11 mouse cellular contexts compared by ENCODE assay signal in the genomic region with DNA sequence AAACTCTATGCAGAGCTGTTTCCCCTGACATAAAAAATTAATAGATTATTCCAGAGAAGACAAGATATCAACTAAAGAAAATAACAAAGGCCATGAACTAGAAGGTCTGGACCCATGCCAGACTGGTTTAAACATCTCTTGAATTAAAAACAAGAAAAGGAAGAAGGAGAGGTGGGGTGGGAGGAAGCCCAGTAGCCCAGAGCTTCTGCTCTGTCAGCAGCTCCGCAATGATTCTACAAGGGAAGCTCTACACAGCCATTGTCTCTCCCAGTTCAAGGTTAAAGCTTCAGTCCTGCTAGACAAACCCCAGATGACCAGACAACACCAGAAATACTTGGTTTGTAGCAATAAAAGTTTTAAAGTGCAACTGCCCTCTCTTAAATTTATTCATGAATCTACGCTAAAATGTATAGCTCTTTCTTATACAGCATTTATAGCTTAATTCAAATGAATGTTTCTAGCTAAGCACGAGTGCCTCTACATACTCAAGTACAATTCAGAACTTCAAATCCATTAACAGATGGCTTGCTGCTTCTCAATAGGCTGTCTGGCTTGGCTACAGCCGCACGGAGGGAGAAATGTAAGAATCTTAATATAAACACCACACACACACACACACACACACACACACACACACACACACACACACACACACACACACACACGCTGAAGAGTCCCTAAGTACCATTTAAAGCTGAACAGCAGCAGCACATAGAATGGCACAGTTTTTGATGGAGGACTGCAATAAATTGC.
DNase-seq lines count a peak whose midpoint lies in the region; ATAC-seq lines count a peak whose summit lies in the region.
"Had no signal": no experiment of that assay in that cellular context is flagged by ENCODE, and none has a peak within 500 bp of the region (broad histone marks: within the 10 kb centered on the region; RNA-seq: fewer than 3 reads in every experiment).

No protein-coding gene starts in this region.

- H3K4me2 ChIP-seq in forebrain, embryonic 12.5 days, result no peak overlapping the region
- no peak overlapping the region for H3K4me2 ChIP-seq in midbrain, embryonic 12.5 days (replicated peaks)
- H3K4me2 ChIP-seq in kidney, embryonic 15.5 days, result no peak overlapping the region
- no peak overlapping the region for H3K4me2 ChIP-seq in neural tube, embryonic 15.5 days
- H3K4me2 ChIP-seq: heart, embryonic 11.5 days had no signal

- 0 out of 2 replicates have a peak overlapping the region, but pooled peaks have one; percentile 33 for H3K27ac ChIP-seq in forebrain, embryonic 12.5 days
- H3K27ac ChIP-seq in midbrain, embryonic 12.5 days (replicated peaks), result peak overlapping the region; percentile 26; the same call in 1 of the 2 replicates
- H3K27ac ChIP-seq in kidney, embryonic 15.5 days, result no peak overlapping the region
- H3K27ac ChIP-seq in neural tube, embryonic 15.5 days (replicated peaks), result no peak overlapping the region

- peaks cover 6% of the 10 kb centered on the region; the same call in 1 of the 2 replicates for H3K36me3 ChIP-seq in forebrain, embryonic 12.5 days (replicated peaks)
- H3K36me3 ChIP-seq in midbrain, embryonic 12.5 days, result no peaks in the 10 kb centered on the region
- peaks cover 17% of the 10 kb centered on the region for H3K36me3 ChIP-seq in kidney, embryonic 15.5 days
- H3K36me3 ChIP-seq in neural tube, embryonic 15.5 days, result 0 out of 2 replicates have a peak, but pooled peaks cover 2% of the 10 kb centered on the region

- WGBS in forebrain, embryonic 12.5 days, result 59% methylated on average over 6 of the region's 6 CpGs
- WGBS in midbrain, embryonic 12.5 days, result 65% methylated on average over 6 of the region's 6 CpGs
- WGBS in kidney, embryonic 15.5 days, result 73% methylated on average over 6 of the region's 6 CpGs
- 47% methylated on average over 6 of the region's 6 CpGs for WGBS in neural tube, embryonic 15.5 days

- no peak overlapping the region for H3K4me3 ChIP-seq in forebrain, embryonic 12.5 days (replicated peaks)
- H3K4me3 ChIP-seq in midbrain, embryonic 12.5 days, result no peak overlapping the region
- no peak overlapping the region for H3K4me3 ChIP-seq in kidney, embryonic 15.5 days (replicated peaks)
- H3K4me3 ChIP-seq in neural tube, embryonic 15.5 days (replicated peaks), result no peak overlapping the region

- peak; percentile 72 for ATAC-seq in forebrain, embryonic 12.5 days (ENCODE audit: low FRiP score)
- ATAC-seq in midbrain, embryonic 12.5 days (ENCODE audit: low FRiP score, low read depth), result peak; percentile 75
- no peak for ATAC-seq in kidney, embryonic 15.5 days (replicated peaks; ENCODE audit: low FRiP score)
- ATAC-seq in neural tube, embryonic 15.5 days (ENCODE audit: low FRiP score), result no peak

- H3K9ac ChIP-seq in forebrain, embryonic 12.5 days, result no peak overlapping the region
- H3K9ac ChIP-seq in midbrain, embryonic 12.5 days (replicated peaks), result no peak overlapping the region
- no peak overlapping the region for H3K9ac ChIP-seq in kidney, embryonic 15.5 days
- no peak overlapping the region for H3K9ac ChIP-seq in neural tube, embryonic 15.5 days (replicated peaks)

- DNase-seq in layer of hippocampus, adult 9-11 months, result peak; percentile 14
- no peak for DNase-seq in layer of hippocampus, postnatal 10 days (ENCODE audit: low spot score in 2 of 2)
- peak; percentile 20 for DNase-seq in cerebellum, adult 11-12 months
- no peak for DNase-seq in spleen, adult 12 weeks (ENCODE audit: low spot score)
- DNase-seq: lung, postnatal 36 days had no signal

- no peaks in the 10 kb centered on the region for H3K27me3 ChIP-seq in forebrain, embryonic 12.5 days
- H3K27me3 ChIP-seq in midbrain, embryonic 12.5 days, result no peaks in the 10 kb centered on the region
- H3K27me3 ChIP-seq in kidney, embryonic 15.5 days, result no peaks in the 10 kb centered on the region
- no peaks in the 10 kb centered on the region for H3K27me3 ChIP-seq in neural tube, embryonic 15.5 days (replicated peaks)

- no peaks in the 10 kb centered on the region for H3K9me3 ChIP-seq in forebrain, embryonic 12.5 days
- H3K9me3 ChIP-seq in midbrain, embryonic 12.5 days, result no peaks in the 10 kb centered on the region
- no peaks in the 10 kb centered on the region for H3K9me3 ChIP-seq in kidney, embryonic 15.5 days (replicated peaks)
- H3K9me3 ChIP-seq in neural tube, embryonic 15.5 days (replicated peaks), result no peaks in the 10 kb centered on the region
- H3K9me3 ChIP-seq: G1E had no signal

- peaks cover 7% of the 10 kb centered on the region for H3K4me1 ChIP-seq in forebrain, embryonic 12.5 days
- 0 out of 2 replicates have a peak, but pooled peaks cover 4% of the 10 kb centered on the region for H3K4me1 ChIP-seq in midbrain, embryonic 12.5 days
- no peaks in the 10 kb centered on the region for H3K4me1 ChIP-seq in kidney, embryonic 15.5 days
- peaks cover 5% of the 10 kb centered on the region for H3K4me1 ChIP-seq in neural tube, embryonic 15.5 days

Comparison
In these comparisons a context has a peak if more than half of its experiments do, and no peak if none do; other contexts are left out.
1. DNase-seq: peak in layer of hippocampus, adult 9-11 months (single experiment) and cerebellum, adult 11-12 months (single experiment); none in layer of hippocampus, postnatal 10 days (0 of 2) and spleen, adult 12 weeks (single experiment).
2. ATAC-seq: peak in forebrain, embryonic 12.5 days (single experiment) and midbrain, embryonic 12.5 days (single experiment); none in kidney, embryonic 15.5 days (single experiment) and neural tube, embryonic 15.5 days (single experiment).
3. H3K27ac ChIP-seq: peak in forebrain, embryonic 12.5 days (single experiment) and midbrain, embryonic 12.5 days (single experiment); none in kidney, embryonic 15.5 days (single experiment) and neural tube, embryonic 15.5 days (single experiment).